Mouse (Mus musculus) left cerebral cortex, adult 8-10 months (tissue): ENCODE data around the gene Gm28230. TPM values are rescaled to one million over a fixed set of nuclear protein-coding genes. Genes with fewer than 3 reads are reported as not detected.

Experiments
- DNase-seq, 2 experiments: peaks; one replicate each; pipeline ENCODE4 v3.0.0; 2022; ENCODE audit warnings: low spot score in 2 of 2
- total RNA-seq, 4 experiments: library from RNA; stranded (reverse); gene quantifications; 2 replicates each; pipeline ENCODE4 v1.2.4; 2022

Gene Gm28230
- total RNA-seq, 4 experiments from 2014 or later = not detected

- no peak for DNase-seq
Measured at GRCm38 (mm10) chr2:74703720-74704392, 22.7 kb upstream of the Gm28230 start.

DNA sequence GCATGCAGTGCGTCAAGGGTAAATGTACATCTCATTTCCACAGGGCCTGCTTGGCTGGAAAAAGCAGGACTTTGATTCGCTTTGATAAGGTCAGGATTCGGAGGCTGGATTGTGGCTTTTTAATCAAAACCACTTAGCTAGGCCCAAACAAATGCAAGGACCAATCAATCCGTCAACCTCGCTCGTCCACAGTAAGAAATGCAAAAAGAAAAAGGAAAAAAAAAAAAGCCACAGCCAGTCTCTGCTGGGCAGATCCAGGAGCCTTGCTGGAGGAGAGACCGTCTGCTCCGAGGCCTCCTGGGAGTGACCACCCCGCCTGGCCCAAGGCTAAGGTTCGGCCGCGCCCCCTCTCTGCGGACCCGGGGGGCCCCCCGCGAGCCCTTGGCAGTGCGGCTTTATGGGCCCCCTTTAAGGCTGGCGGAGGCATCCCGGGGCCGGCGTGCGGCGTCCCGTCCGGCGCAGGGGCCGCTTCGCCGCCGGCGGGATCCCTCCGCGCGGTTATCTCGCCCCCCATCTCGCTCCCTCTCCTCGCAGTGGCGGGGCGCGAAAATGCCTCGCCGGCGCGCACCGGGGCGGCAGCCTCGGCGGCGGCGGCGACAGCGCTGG is 22.0 kb upstream of the Gm28230 start, which contains the start of gene Hoxd8:
TSS of gene Hoxd8 (plus strand) at position 223 of the 606 bp plus-strand sequence.
- DNase-seq = no peak

- DNase-seq = no peak
Measured at GRCm38 (mm10) chr2:74704999-74705466, 21.5 kb upstream of the Gm28230 start.

DNA sequence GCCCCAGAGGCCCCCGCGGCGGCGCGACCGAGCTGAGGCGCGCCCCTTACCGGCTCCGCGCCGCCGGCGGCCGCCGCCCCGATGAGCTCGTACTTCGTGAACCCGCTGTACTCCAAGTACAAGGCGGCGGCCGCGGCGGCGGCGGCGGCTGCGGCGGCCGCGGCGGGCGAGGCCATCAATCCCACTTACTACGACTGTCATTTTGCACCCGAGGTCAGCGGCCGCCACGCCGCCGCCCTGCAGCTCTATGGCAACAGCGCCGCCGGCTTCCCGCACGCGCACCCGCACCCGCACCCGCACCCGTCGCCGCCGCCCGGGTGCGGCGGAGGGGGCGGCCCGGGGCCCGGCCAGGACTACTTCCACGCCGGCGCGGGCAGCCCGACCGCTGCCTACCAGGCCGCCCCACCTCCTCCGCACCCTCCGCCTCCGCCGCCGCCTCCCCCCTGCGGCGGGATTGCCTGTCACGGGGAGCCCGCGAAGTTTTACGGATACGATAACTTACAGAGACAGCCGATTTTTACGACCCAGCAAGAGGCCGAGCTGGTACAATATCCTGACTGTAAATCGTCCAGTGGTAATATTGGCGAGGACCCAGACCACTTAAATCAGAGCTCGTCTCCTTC is 20.9 kb upstream of the Gm28230 start:
- no peak for DNase-seq

GRCm38 (mm10) chr2:74706393-74706960 is 20.1 kb upstream of the Gm28230 start:
- no peak for DNase-seq

DNA sequence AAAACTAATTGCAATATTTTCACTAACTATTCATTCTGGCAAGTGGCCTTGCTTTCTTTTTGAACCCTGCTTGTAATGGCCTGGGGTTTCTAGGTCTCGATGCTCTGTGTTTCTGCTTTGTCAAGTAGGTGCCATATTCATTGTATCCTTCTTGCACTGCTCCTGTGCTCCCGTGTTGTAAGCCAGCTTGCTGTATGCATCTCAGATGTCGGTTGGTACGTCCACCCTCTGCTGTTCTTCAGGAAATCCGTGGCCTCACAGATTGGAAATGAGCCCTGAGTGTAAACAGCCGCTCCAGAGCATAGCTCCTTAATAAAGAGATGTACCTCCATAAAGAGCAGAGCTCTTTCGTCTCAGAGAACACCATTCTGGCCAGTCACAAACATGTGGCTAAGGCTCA is 18.9 kb upstream of the Gm28230 start:
- DNase-seq = no peak

DNA sequence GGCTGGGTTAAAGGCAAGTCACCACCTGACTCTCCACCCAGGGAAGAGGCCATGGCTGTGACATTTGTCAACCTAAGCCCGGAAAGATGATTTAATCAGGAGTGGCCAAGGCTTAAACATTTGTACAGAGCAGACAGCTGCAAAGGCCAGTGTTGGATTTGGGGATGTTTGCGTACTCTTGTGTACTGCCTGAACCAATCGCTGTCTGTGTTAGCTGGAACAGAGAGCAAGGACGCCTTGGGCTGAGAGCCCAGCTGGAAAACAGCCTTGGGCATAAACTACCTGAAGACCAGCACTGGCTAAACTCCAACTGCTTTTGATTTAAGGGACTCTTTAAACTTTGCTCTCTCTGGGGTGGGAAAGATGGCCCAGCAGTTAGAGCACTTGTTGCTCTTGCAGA is 17.9 kb upstream of the Gm28230 start:
- no peak for DNase-seq

DNA sequence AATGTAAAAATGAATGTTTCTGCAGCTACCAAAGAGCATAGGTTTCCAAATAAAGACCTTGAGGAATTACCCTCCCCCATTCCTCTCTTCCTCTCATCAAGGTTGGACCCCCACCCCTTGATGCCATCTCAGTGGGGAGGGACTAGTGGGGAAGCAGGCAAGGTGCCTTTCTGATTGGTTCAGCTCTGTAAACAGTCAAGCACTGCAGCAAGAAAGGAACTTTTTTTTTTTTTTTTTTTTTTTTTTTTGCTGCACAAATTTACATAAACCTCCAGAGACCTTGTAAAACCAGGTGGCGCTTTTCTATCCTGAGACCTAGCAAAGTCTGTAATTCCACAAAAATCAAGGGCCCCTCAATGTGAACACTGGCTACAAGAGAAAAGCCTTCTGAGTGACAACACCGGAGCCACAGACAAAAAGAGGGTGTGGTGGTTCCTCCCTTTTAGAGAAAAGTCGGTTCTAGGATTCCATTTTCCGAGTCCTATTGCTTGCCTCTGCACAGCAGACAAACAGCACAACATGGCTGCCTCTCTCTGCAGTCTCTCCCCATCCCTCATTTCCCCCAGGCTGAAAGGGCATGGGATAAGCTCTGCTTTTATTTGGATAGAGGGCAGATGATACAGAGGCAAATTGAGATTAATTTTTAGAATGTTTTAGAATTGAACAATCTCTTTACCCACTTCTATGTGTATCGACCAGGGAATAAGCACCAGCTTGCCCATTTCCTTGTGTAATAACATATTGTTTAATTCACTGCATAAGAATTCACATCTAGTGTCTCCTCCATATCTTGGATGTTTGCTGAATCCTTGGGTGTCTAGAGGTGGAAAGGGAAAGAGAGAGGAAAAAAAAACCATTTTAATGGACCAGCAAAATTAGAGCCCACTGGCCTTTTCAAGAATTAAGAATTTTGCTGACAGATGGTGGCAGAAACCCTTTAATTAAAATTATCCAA is 16.8 kb upstream of the Gm28230 start:
- no peak for DNase-seq

DNA sequence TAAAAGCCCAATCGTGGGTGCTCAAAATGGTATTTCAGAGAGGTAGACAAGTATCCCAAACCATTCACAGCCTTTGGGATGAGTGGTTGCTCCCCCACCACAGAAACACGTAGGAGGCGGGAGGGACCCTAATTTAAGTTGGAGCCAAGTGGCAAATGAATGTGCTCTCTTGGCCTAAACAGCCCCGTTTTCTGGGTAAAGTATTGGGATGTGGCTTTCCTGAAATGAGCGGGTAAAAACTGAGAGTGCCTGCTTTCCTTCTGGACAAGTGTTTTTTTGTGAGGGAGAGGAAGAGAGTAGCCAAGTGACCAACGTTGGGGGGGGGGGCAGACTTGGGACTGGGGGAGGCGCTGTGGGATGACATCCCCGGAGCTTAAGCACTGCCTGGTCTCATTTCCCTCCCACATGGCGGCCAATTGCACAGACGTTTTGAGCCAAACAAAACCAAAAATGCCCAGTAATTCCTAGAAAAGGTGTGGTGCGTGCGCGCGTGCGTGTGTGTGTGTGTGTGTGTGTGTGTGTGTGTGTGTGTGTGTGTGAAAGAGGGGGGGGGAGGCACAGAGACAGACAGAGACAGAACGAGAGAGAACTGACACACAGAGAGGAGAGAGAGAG is 15.5 kb upstream of the Gm28230 start:
- DNase-seq = no peak

DNA sequence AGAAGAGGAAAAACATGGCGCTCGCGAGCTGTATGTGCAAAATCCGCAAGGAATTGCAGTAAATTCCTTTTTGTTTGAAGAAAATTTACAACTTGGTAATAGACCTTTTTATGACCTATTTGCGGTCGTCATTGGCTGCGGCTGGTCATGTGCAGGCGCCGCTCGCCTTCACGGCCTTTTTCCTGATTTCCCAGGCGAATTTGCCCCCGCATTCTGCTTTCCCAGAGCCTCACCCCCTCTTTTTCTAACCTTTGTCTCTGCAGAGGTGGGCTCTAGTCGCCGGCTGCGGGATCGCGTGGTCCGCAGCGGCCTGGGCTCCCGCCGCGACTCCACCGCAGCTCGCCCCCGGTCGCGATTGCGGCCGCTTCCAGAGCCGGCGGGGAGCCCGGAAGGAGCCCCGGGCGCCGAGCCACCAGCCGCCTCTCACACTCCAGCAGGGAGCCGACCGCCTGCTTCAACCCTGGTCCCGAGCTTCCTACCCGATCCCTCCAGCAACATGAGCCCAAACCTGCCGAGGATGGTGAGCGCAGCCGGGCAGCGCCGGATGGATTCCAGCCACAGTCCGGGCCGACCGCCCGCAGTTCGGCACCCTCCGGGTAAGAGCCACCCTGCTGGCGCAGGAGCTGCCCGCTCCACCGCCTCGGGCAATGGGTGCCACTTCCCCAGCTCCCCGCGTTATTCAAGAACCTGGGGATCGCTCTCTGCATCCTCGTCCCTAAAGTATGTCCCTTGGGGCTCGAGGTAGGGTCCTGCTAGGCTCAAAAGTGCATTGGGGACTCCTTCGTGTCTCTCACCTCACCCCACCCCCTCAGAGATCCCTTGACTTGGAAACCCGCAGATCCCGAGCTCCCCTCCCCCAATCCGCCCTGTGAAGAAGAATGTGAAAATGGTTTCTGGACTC is 14.6 kb upstream of the Gm28230 start, which contains the start of the genes Hoxd3 and Hoxd4:
TSS of gene Hoxd3 (plus strand) at position 207 of the 901 bp plus-strand sequence.
TSS of gene Hoxd4 (plus strand) at position 209 of the 901 bp plus-strand sequence.
- DNase-seq = no peak

DNA sequence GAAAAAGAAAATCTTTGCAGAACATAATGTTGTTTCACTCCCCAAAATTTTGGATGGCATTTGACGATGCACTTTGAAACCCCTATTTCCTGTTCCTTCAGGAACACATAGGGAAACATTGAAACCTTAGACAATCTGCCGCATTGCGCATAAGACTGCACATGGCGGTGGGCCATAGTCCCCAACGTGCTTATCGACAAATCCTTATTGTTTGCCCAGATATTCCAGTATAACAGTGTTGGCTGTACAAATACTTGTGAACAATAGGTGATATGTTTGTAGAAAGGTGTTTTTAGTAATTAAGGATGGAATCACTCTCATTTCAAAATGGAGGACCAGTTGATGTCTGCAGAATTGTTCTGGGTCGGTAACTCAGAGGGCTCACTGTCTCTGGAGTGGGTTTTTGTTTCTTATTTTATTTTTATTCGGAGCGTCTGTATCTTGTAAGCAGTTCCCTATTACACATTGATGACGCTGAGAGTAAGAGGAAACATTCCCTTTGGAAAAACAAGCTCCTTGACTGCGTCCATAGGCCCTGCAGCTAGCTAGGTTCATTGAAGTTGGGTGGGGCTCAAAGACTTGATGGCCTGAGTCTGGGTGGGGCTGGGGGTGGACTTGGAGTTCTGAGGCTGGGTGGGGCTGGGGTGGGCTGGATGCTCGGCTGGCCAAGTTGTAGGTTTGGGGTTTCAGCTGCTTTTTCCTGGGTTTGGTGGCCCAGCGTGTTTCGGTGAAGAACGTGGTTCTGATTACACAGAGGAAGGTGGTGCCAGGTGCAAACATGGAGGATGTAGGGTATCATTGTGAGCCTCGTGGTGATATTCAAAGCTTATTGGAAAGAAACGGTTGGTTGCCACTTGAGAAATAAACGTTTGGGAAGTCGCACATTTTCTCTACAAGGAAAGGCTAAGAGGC is 13.0 kb upstream of the Gm28230 start:
- DNase-seq = no peak

- DNase-seq = no peak
Measured at GRCm38 (mm10) chr2:74714156-74714789, 12.3 kb upstream of the Gm28230 start.

DNA sequence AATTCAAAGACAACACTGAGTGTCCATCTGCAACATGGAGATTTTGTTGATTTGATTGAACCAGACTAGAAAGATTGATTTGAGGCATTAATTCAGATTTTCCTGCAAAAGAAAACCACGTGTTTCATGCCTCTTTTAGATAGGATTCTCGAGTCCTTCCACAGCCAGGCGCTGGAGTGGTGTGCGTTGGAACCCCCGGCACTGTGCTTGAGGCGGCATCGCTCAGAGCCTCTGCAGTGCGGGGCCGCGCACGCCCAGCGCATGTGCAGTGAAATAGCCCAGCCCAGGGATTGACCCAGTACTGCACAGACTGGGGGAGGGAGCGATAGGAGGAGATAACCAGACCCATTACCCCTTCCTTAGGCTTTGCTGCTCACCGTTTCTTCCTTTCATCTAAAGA is 11.6 kb upstream of the Gm28230 start:
- no peak for DNase-seq

DNA sequence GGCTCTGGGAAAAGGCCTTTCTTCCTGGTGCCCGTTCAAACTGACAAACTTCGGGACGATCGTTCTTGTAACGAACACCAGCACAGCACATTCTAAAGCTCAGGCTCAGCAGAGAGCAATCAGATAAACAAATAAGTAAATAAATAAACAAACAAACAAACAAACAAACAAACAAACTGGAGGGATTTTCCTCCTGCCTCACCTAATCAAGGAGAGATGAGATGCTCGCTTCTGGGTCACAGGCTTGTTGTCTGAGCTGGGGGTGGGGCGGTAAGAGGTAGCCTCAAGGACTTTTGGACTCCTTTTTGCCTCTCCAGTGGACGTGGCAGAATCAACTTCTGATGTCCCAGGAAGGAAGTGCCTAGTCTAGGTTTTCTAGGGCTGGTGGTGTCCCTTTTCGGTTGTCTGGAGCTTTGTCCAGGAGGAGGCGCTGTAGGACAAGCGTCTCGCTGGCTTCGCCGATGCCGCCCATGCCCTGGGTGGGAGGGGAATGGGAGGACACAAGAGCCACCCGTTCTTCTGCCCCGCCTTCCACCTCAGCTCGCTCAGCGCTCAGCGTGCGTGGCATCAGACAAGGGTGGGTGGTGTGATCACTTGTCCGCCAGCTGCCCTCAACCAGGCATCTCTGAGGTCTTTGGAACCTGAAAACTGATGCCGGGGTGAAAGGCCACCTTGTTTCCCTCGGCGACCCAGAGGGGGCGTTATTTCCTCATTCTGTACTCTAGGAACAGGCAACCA is 10.9 kb upstream of the Gm28230 start:
- peak; percentile 40 to 68 for DNase-seq

GRCm38 (mm10) chr2:74720384-74720783 is 6.1 kb upstream of the Gm28230 start:
- DNase-seq = no peak

DNA sequence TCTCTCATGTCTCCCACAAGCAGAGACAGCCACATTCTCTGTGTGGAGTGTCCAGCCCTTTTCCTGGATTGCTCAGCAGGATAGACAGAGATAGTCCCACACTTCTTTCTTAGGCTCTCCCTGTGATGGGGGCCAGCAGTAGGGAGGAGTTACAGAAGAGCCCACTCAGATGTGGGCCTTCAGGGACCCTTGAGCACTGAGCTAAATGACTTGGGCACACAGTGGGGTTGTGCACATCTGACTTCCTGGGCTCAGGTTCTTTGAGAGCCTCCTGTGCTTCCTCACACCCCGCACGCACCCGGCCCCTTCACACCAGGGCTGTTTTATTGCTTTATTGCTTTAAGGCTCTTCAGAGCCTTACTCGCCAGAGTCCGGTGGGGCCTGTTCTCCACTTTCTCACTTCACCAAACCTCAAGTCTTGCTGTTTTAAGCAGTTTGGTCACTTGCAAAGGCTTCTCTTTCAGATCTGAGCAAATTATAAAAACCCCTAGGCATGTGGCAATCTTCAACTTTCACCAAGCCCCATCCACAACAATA is 5.5 kb upstream of the Gm28230 start:
- DNase-seq = no peak

GRCm38 (mm10) chr2:74721882-74722281 is 4.6 kb upstream of the Gm28230 start:
- no peak for DNase-seq
